Mouse (Mus musculus) stomach, postnatal 0 days (tissue): Measurements from ENCODE around the gene Abca13. TPM values are rescaled to one million over a fixed set of nuclear protein-coding genes. Genes with fewer than 3 reads are reported as not detected.

Experiments used
- ATAC-seq: fragments of 200-750 bp; cut with Nextera tagmentation; 2 replicates; pipeline ENCODE4 v1.8.0; 2017; ENCODE audit not compliant: low FRiP score, low TSS enrichment
- DNase-seq: peaks from one replicate; pipeline ENCODE4 v3.0.0-alpha.2; 2016; ENCODE audit warnings: low spot score
- H3K27ac ChIP-seq: fragments of 300-500 bp; sonication (generic); replicated peaks from 2 replicates; pipeline ENCODE4 v1.5.1; 2014; ENCODE audit warnings: mild to moderate bottlenecking, control low read depth
- H3K27me3 ChIP-seq: fragments of 300-500 bp; sonication (generic); 2 replicates; pipeline ENCODE4 v1.6.1; 2014; ENCODE audit warnings: low read length; ENCODE audit not compliant: control insufficient read depth, insufficient read depth
- H3K36me3 ChIP-seq: fragments of 300-500 bp; sonication (generic); 2 replicates; pipeline ENCODE4 v1.6.1; 2014; ENCODE audit warnings: low read length, mixed read lengths; ENCODE audit not compliant: control insufficient read depth, insufficient read depth
- H3K4me1 ChIP-seq: fragments of 300-500 bp; sonication (generic); replicated peaks from 2 replicates; pipeline ENCODE4 v1.6.1; 2014; ENCODE audit warnings: antibody characterized with exemption; ENCODE audit not compliant: control insufficient read depth, insufficient read depth
- H3K4me2 ChIP-seq: fragments of 300-500 bp; sonication (generic); replicated peaks from 2 replicates; pipeline ENCODE4 v1.6.1; 2014; ENCODE audit warnings: low read depth, mild to moderate bottlenecking, control low read depth, moderate library complexity
- H3K4me3 ChIP-seq: fragments of 300-500 bp; sonication (generic); 2 replicates; pipeline ENCODE4 v1.5.1; 2014; ENCODE audit warnings: low read depth, low read length, control low read depth
- H3K9ac ChIP-seq: fragments of 300-500 bp; sonication (generic); 2 replicates; pipeline ENCODE4 v1.6.1; 2014; ENCODE audit warnings: mild to moderate bottlenecking, low read length, control low read depth, mixed read lengths
- H3K9me3 ChIP-seq: fragments of 300-500 bp; sonication (generic); 2 replicates; pipeline ENCODE4 v1.6.1; 2016; ENCODE audit warnings: low read length; ENCODE audit not compliant: control insufficient read depth
- CTCF ChIP-seq: IDR thresholded peaks from 2 replicates; pipeline ENCODE4 v1.5.1; 2016; ENCODE audit warnings: antibody characterized with exemption, low read depth, mild to moderate bottlenecking, moderate library complexity
- EP300 ChIP-seq: optimal IDR thresholded peaks from 2 replicates; pipeline ENCODE3; 2016; ENCODE audit warnings: antibody characterized with exemption
- WGBS: fragments of 180-500 bp; shearing (Covaris S2); extraction: QIAGEN DNeasy Blood & Tissue Kit; methylation state at CpG from one replicate; pipeline ENCODE4 v1.1.7; 2014; 5-methylcytosine and 5-hydroxymethylcytosine counted together
- polyA plus RNA-seq: library from polyadenylated mRNA; unstranded; fragments of >200 nt; fragmentation: Nextera tagmentation; extraction: Ambion mirVana; gene quantifications from 2 replicates; pipeline ENCODE4 v1.2.1, GENCODE M21; 2015

Abca13 gene
- polyA plus RNA-seq, 1 experiment from 2014 or later: 0.01 TPM

GRCm38 (mm10) chr11:9291168-9291567 is 99.4 kb downstream of the Abca13 start:
- no peaks in the 10 kb centered on the region for H3K27me3 ChIP-seq
- no peaks in the 10 kb centered on the region for H3K4me1 ChIP-seq
- ATAC-seq (no peak), DNase-seq (no peak)
- H3K27ac ChIP-seq: no peak overlapping the region
- no peaks in the 10 kb centered on the region for H3K36me3 ChIP-seq
- TF ChIP-seq EP300 (no peak), CTCF (no peak)
- WGBS: 63% methylated on average over 7 of the region's 7 CpGs
- no peak overlapping the region for H3K4me3 ChIP-seq
- no peaks in the 10 kb centered on the region for H3K9me3 ChIP-seq
- no peak overlapping the region for H3K9ac ChIP-seq
- no peak overlapping the region for H3K4me2 ChIP-seq

DNA sequence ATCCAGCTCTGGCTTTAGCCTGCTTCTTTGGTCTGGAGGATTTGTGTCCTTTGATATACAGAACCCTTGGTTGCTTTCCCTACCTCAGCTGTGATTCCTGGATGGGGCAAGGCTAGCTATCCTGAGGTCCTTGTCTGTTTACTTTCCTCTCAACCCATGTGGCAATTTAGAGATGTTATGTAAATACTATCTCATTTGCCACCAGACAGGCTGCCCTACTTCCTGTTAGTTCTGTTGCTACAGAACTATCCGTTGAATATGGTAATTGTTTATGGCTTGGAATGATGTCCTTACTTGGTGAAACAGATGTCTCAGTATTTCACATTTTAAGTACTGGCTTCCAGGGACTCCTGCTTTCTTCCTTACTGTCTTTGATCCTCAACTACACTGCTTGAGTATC is 107.9 kb downstream of the Abca13 start:
- DNase-seq: no peak
- Histone ChIP-seq H3K27ac (no peak overlapping the region), H3K36me3 (no peaks in the 10 kb centered on the region), H3K4me1 (no peaks in the 10 kb centered on the region), H3K4me2 (no peak overlapping the region), H3K9me3 (no peaks in the 10 kb centered on the region), H3K4me3 (no peak overlapping the region), H3K27me3 (no peaks in the 10 kb centered on the region), H3K9ac (no peak overlapping the region)
- ATAC-seq: no peak
- WGBS: 24% methylated on average over 1 of the region's 1 CpGs
- no peak for TF ChIP-seq CTCF
- no peak for TF ChIP-seq EP300

DNA sequence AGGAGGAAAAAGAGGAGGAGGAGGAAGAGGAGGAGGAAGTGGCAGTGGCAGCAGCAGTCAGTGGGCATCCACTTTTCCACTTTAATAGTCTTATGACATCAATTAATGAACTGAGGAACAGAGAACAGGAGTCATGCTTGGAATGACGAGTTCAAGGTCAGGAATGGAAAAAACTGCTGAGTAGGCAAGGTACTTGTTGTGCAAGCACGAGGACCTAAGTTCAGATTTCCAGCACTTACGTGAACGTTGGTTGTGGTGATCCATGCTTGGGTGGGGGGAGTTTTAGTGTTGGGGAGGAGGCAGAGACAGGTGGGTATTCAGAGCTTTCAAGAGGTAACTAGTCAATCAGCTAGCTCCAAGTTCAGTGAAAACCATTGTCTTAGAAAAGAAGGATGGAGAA is 113.7 kb downstream of the Abca13 start:
- TF ChIP-seq CTCF (no peak), EP300 (no peak)
- WGBS: 84% methylated on average over 4 of the region's 4 CpGs
- Histone ChIP-seq H3K9me3 (no peaks in the 10 kb centered on the region), H3K27me3 (no peaks in the 10 kb centered on the region), H3K4me3 (no peak overlapping the region), H3K27ac (no peak overlapping the region), H3K36me3 (no peaks in the 10 kb centered on the region), H3K9ac (no peak overlapping the region), H3K4me2 (no peak overlapping the region), H3K4me1 (no peaks in the 10 kb centered on the region)
- DNase-seq: no peak
- ATAC-seq: no peak

DNA sequence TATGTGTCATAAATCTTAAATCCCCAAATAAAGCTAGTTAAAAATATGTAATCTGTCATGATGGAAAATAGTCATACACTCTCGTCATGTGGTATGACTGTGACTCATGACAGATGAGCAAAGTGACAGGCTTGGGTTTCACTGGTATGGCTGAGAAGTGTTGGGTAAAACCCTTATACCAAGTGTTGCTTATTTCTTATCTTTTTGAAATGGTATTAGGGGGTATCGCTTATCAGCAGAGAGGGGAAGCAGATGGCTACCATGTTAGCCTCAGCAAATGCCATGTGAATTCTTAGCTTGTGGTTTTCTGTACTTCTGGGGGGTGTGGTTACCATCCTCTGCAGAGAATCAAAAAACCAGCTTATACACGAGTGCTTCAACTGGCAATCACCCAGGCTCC is 124.8 kb downstream of the Abca13 start:
- H3K4me3 ChIP-seq: no peak overlapping the region
- H3K36me3 ChIP-seq: no peaks in the 10 kb centered on the region
- no peak overlapping the region for H3K4me2 ChIP-seq
- no peaks in the 10 kb centered on the region for H3K9me3 ChIP-seq
- TF ChIP-seq EP300 (no peak), CTCF (no peak)
- no peak for ATAC-seq
- no peak overlapping the region for H3K27ac ChIP-seq
- H3K9ac ChIP-seq: no peak overlapping the region
- H3K27me3 ChIP-seq: no peaks in the 10 kb centered on the region
- no peak for DNase-seq
- 57% methylated on average over 3 of the region's 3 CpGs for WGBS
- H3K4me1 ChIP-seq: no peaks in the 10 kb centered on the region

- ATAC-seq (no peak), DNase-seq (peak; percentile 73)
- Histone ChIP-seq H3K4me2 (no peak overlapping the region), H3K9me3 (no peaks in the 10 kb centered on the region), H3K27ac (no peak overlapping the region), H3K4me3 (no peak overlapping the region), H3K36me3 (no peaks in the 10 kb centered on the region), H3K4me1 (no peaks in the 10 kb centered on the region), H3K9ac (no peak overlapping the region), H3K27me3 (no peaks in the 10 kb centered on the region)
- 33% methylated on average over 6 of the region's 6 CpGs for WGBS
- peak; percentile 97 for TF ChIP-seq CTCF
- no peak for TF ChIP-seq EP300
Observed at GRCm38 (mm10) chr11:9317076-9317929, 125.6 kb downstream of the Abca13 start.

GRCm38 (mm10) chr11:9338151-9338550 is 146.4 kb downstream of the Abca13 start:
- WGBS: 64% methylated on average over 3 of the region's 3 CpGs
- no peaks in the 10 kb centered on the region for H3K9me3 ChIP-seq
- H3K27me3 ChIP-seq: no peaks in the 10 kb centered on the region
- no peak for TF ChIP-seq CTCF
- TF ChIP-seq EP300: no peak
- DNase-seq (no peak), ATAC-seq (no peak)
- H3K27ac ChIP-seq: no peak overlapping the region
- no peak overlapping the region for H3K4me2 ChIP-seq
- no peak overlapping the region for H3K9ac ChIP-seq
- no peaks in the 10 kb centered on the region for H3K36me3 ChIP-seq
- H3K4me3 ChIP-seq: no peak overlapping the region
- H3K4me1 ChIP-seq: no peaks in the 10 kb centered on the region
